Mouse (Mus musculus): ENCODE data around the gene Utf1. TPM values are rescaled to one million over a fixed set of nuclear protein-coding genes. Genes with fewer than 3 reads are reported as not detected.
A peak's percentile ranks its signal among the peaks of the same experiment; 100 is the strongest.

The Utf1 gene
- total RNA-seq, 2 experiments from 2014 or later, result not detected

GRCm38 (mm10) chr7:139936705-139937104, 6.9 kb upstream of the Utf1 start:
- ATAC-seq (replicated peaks; ENCODE audit: low FRiP score, poor library complexity, severe bottlenecking), result no peak

- no peak for ATAC-seq (replicated peaks; ENCODE audit: low FRiP score, poor library complexity, severe bottlenecking)
Measured at GRCm38 (mm10) chr7:139937138-139937537, 6.5 kb upstream of the Utf1 start.

GRCm38 (mm10) chr7:139937810-139938209, 5.8 kb upstream of the Utf1 start:
- ATAC-seq (replicated peaks; ENCODE audit: low FRiP score, poor library complexity, severe bottlenecking), result no peak

GRCm38 (mm10) chr7:139940476-139941209, 2.9 kb upstream of the Utf1 start:
- ATAC-seq (replicated peaks; ENCODE audit: low FRiP score, poor library complexity, severe bottlenecking), result no peak

- no peak for ATAC-seq (replicated peaks; ENCODE audit: low FRiP score, poor library complexity, severe bottlenecking)
Measured at GRCm38 (mm10) chr7:139944291-139945240, 977 bp downstream of the Utf1 start.

- ATAC-seq (replicated peaks; ENCODE audit: low FRiP score, poor library complexity, severe bottlenecking), result no peak
Measured at GRCm38 (mm10) chr7:139945516-139945915, 1.9 kb downstream of the Utf1 start.

- ATAC-seq (replicated peaks; ENCODE audit: low FRiP score, poor library complexity, severe bottlenecking), result no peak
Measured at GRCm38 (mm10) chr7:139946032-139946431, 2.4 kb downstream of the Utf1 start.

- no peak for ATAC-seq (replicated peaks; ENCODE audit: low FRiP score, poor library complexity, severe bottlenecking)
Measured at GRCm38 (mm10) chr7:139949893-139950282, 6.3 kb downstream of the Utf1 start.

GRCm38 (mm10) chr7:139950283-139950971, 6.8 kb downstream of the Utf1 start:
- peak; percentile 64 for ATAC-seq (replicated peaks; ENCODE audit: low FRiP score, poor library complexity, severe bottlenecking)

- ATAC-seq (replicated peaks; ENCODE audit: low FRiP score, poor library complexity, severe bottlenecking), result 0 out of 2 replicates have a peak, but pooled peaks have one; percentile 41
Measured at GRCm38 (mm10) chr7:139951079-139951478, 7.5 kb downstream of the Utf1 start.

GRCm38 (mm10) chr7:139951991-139952633, 8.5 kb downstream of the Utf1 start:
- ATAC-seq (replicated peaks; ENCODE audit: low FRiP score, poor library complexity, severe bottlenecking), result no peak

- no peak for ATAC-seq (replicated peaks; ENCODE audit: low FRiP score, poor library complexity, severe bottlenecking)
Measured at GRCm38 (mm10) chr7:139955505-139955904, 11.9 kb downstream of the Utf1 start.

GRCm38 (mm10) chr7:139956658-139957057, 13.1 kb downstream of the Utf1 start:
- no peak for ATAC-seq (replicated peaks; ENCODE audit: low FRiP score, poor library complexity, severe bottlenecking)

GRCm38 (mm10) chr7:139957437-139957836, 13.8 kb downstream of the Utf1 start:
- no peak for ATAC-seq (replicated peaks; ENCODE audit: low FRiP score, poor library complexity, severe bottlenecking)

GRCm38 (mm10) chr7:139957958-139958357, 14.4 kb downstream of the Utf1 start:
- no peak for ATAC-seq (replicated peaks; ENCODE audit: low FRiP score, poor library complexity, severe bottlenecking)

- no peak for ATAC-seq (replicated peaks; ENCODE audit: low FRiP score, poor library complexity, severe bottlenecking)
Measured at GRCm38 (mm10) chr7:139961141-139961540, 17.6 kb downstream of the Utf1 start.

GRCm38 (mm10) chr7:139963814-139964213, 20.2 kb downstream of the Utf1 start:
- no peak for ATAC-seq (replicated peaks; ENCODE audit: low FRiP score, poor library complexity, severe bottlenecking)

- no peak for ATAC-seq (replicated peaks; ENCODE audit: low FRiP score, poor library complexity, severe bottlenecking)
Measured at GRCm38 (mm10) chr7:139967175-139967574, 23.6 kb downstream of the Utf1 start.

GRCm38 (mm10) chr7:139968428-139968827, 24.8 kb downstream of the Utf1 start:
- ATAC-seq (replicated peaks; ENCODE audit: low FRiP score, poor library complexity, severe bottlenecking), result no peak

All from erythroblast, adult 5-6 weeks (primary cell).